Mouse (Mus musculus): ENCODE measurements at regions not wholly inside any gene's neighbourhood (a gene's known extent, or its start where the extent isn't known, plus 50 kb on each side); places are given as distances from the start of the nearest gene placed in this dataset.

DNA sequence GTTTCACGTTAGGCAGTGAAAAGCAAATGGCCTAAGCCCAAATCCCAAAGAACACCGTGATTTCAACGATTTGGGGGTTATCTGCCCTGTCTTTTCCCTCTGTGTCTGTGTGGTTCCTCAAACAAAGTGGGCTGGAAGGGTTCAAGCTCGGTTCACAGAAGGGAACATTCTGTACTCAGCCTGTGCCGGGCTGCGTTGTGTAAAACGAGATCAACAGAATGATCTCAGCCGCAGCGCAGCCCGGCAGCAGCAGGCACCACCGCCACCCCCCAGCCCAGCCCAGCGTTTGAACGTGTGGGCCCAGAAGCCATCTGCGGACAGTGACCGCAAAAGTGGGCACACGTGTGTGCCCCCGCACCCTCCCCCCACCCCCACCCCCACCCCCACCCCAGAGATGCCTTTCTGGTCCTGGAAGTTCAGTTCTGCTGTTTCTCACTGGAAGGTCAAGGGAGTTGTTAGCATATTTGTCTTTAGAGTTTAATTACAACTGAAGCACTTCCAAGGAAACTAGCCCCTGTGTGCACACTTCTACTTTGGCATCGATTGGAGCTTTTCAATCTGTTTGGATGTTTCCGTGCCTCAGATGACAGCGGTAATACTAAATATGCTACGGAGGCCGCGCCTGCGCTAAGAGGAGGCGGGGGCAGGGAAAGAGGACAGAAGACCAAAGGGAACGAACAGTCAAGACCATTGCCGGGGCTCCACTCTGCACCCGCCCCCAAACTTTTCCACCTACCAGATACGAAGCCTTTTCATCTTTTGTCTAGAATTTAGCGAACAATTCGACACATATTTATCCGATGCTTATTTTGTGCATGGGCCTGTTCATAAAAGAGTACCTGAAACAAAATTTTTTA lies 83.9 kb upstream of the Klf9 start:
- TF ChIP-seq CTCF (IDR thresholded peaks at IDR 0.05; ENCODE audit: extremely low read depth, insufficient read length, insufficient replicate concordance, low read depth, low read length) (no peak), POLR2A (IDR thresholded peaks at IDR 0.05; ENCODE audit: low read depth, low read length) (peak; percentile 27; the same call in 1 of the 2 replicates)
